Mouse (Mus musculus) lung, embryonic 14.5 days (tissue): Measurements from ENCODE around the gene Krtap4-7. TPM values are rescaled to one million over a fixed set of nuclear protein-coding genes. Genes with fewer than 3 reads are reported as not detected.

ENCODE experiments used
- ATAC-seq: fragments of 200-750 bp; cut with Nextera tagmentation; 2 replicates; pipeline ENCODE4 v1.8.0; 2017; ENCODE audit warnings: mild to moderate bottlenecking, moderate TSS enrichment, moderate library complexity; ENCODE audit not compliant: insufficient read depth
- DNase-seq: peaks from one replicate; pipeline ENCODE4 v3.0.0-alpha.2; 2015
- H3K27ac ChIP-seq: fragments of 300-500 bp; sonication (generic); 2 replicates; pipeline ENCODE4 v1.5.1; 2014; ENCODE audit warnings: low read depth, mild to moderate bottlenecking, moderate library complexity
- H3K27me3 ChIP-seq: fragments of 300-500 bp; sonication (generic); 2 replicates; pipeline ENCODE4 v1.6.1; 2014; ENCODE audit warnings: low read length, control low read depth; ENCODE audit not compliant: insufficient read depth
- H3K36me3 ChIP-seq: fragments of 300-500 bp; sonication (generic); 2 replicates; pipeline ENCODE4 v1.6.1; 2014; ENCODE audit warnings: control low read depth; ENCODE audit not compliant: insufficient read depth
- H3K4me1 ChIP-seq: fragments of 300-500 bp; sonication (generic); 2 replicates; pipeline ENCODE4 v1.6.1; 2014; ENCODE audit warnings: antibody characterized with exemption, control low read depth; ENCODE audit not compliant: insufficient read depth
- H3K4me2 ChIP-seq: fragments of 300-500 bp; sonication (generic); 2 replicates; pipeline ENCODE4 v1.6.1; 2014; ENCODE audit warnings: mild to moderate bottlenecking
- H3K4me3 ChIP-seq: fragments of 300-500 bp; sonication (generic); 2 replicates; pipeline ENCODE4 v1.5.1; 2014; ENCODE audit warnings: low read depth, low read length
- H3K9ac ChIP-seq: fragments of 300-500 bp; sonication (generic); 2 replicates; pipeline ENCODE4 v1.6.1; 2014
- H3K9me3 ChIP-seq: fragments of 300-500 bp; sonication (generic); 2 replicates; pipeline ENCODE4 v1.6.1; 2016; ENCODE audit warnings: low read depth, low read length, control low read depth
- CTCF ChIP-seq: IDR thresholded peaks from 2 replicates; pipeline ENCODE4 v1.5.1; 2016; ENCODE audit warnings: antibody characterized with exemption, low read depth
- WGBS: fragments of 180-500 bp; shearing (Covaris S2); extraction: QIAGEN DNeasy Blood & Tissue Kit; methylation state at CpG from one replicate; pipeline ENCODE4 v1.1.7; 2014; 5-methylcytosine and 5-hydroxymethylcytosine counted together
- polyA plus RNA-seq: library from polyadenylated mRNA; unstranded; fragments of >200 nt; fragmentation: Nextera tagmentation; extraction: Ambion mirVana; gene quantifications from 2 replicates; pipeline ENCODE4 v1.2.1, GENCODE M21; 2014

Gene Krtap4-7
- polyA plus RNA-seq, 1 experiment from 2014 or later, result not detected

GRCm38 (mm10) chr11:99657051-99657450 is 13.2 kb upstream of the Krtap4-7 start:
- Histone ChIP-seq H3K27ac (no peak overlapping the region), H3K4me3 (no peak overlapping the region), H3K9ac (no peak overlapping the region), H3K27me3 (no peaks in the 10 kb centered on the region), H3K4me2 (no peak overlapping the region), H3K9me3 (no peaks in the 10 kb centered on the region), H3K4me1 (no peaks in the 10 kb centered on the region), H3K36me3 (no peaks in the 10 kb centered on the region)
- 45% methylated on average over 5 of the region's 5 CpGs for WGBS
- TF ChIP-seq CTCF, result no peak
- ATAC-seq (no peak), DNase-seq (no peak)

- ATAC-seq (no peak), DNase-seq (no peak)
- TF ChIP-seq CTCF, result no peak
- 80% methylated on average over 2 of the region's 2 CpGs for WGBS
- Histone ChIP-seq H3K4me3 (no peak within 1 kb of the TSS), H3K36me3 (no peaks in the 10 kb centered on the region), H3K4me2 (no peak within 1 kb of the TSS), H3K9ac (no peak within 1 kb of the TSS), H3K4me1 (no peaks in the 10 kb centered on the region), H3K27ac (no peak within 1 kb of the TSS), H3K9me3 (no peaks in the 10 kb centered on the region), H3K27me3 (no peaks in the 10 kb centered on the region)
Measured at GRCm38 (mm10) chr11:99650136-99650535, 6.2 kb upstream of the Krtap4-7 start, which contains the start of gene Gm11555. TSS of gene Gm11555 (minus strand) at chr11:99650236.

GRCm38 (mm10) chr11:99646444-99646843 is 2.6 kb upstream of the Krtap4-7 start:
- TF ChIP-seq CTCF, result no peak

DNA sequence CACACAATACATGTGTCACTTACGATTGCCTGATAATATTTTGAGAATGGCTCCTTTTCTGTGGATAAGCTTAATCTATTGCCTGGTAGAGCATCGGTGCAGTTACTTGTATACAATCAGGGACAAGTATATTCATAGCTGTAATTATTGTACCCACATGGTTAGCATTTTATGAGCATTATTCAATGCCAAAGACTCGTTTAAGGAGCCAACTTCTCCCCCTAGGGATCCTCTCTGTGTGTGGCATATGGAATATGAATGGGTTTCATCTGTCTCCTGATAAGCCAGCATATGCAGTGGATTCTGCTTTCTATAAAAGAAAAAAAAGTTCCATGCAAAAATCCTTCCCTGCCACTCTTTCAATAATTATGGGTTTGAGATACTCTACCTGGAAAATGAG is 462 bp upstream of the Krtap4-7 start:
- TF ChIP-seq CTCF, result no peak
- Histone ChIP-seq H3K36me3 (no peaks in the 10 kb centered on the region), H3K9me3 (no peaks in the 10 kb centered on the region), H3K27me3 (no peaks in the 10 kb centered on the region), H3K4me2 (no peak overlapping the region), H3K4me1 (no peaks in the 10 kb centered on the region), H3K27ac (no peak overlapping the region), H3K9ac (no peak overlapping the region), H3K4me3 (no peak overlapping the region)
- DNase-seq, result no peak
- no peak for ATAC-seq
- WGBS, result 73% methylated on average over 3 of the region's 3 CpGs

More at GRCm38 (mm10) chr11:99646444-99646843, 2.6 kb upstream of the Krtap4-7 start:
- 84% methylated on average over 15 of the region's 15 CpGs for WGBS
- Histone ChIP-seq H3K27me3 (no peaks in the 10 kb centered on the region), H3K9me3 (no peaks in the 10 kb centered on the region), H3K9ac (no peak overlapping the region), H3K4me1 (no peaks in the 10 kb centered on the region), H3K4me3 (no peak overlapping the region), H3K36me3 (no peaks in the 10 kb centered on the region), H3K4me2 (no peak overlapping the region), H3K27ac (no peak overlapping the region)
- ATAC-seq (no peak), DNase-seq (no peak)

DNA sequence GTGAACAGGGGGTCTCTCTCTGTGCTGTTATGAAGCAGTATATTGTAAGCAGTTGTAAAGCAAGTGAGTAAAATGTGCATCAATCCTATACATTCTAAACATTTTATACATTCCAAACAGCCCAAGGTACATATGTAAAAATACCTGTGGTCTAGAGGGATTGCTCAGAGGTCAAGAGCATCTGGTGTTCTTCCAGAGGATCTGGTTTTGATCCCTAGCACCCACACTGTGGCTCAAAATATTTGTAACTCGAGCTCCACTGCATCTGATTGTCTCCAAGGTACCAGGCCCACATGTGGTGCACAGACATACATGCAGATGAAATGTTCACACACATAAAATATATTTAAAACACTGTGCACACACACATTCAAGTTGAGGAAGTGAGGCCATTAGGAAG is 3.0 kb downstream of the Krtap4-7 start:
- Histone ChIP-seq H3K9ac (no peak overlapping the region), H3K4me2 (no peak overlapping the region), H3K27me3 (no peaks in the 10 kb centered on the region), H3K4me3 (no peak overlapping the region), H3K27ac (no peak overlapping the region), H3K4me1 (no peaks in the 10 kb centered on the region), H3K36me3 (no peaks in the 10 kb centered on the region), H3K9me3 (no peaks in the 10 kb centered on the region)
- DNase-seq (no peak), ATAC-seq (no peak)
- TF ChIP-seq CTCF, result no peak
- WGBS, result 27% methylated on average over 1 of the region's 1 CpGs

GRCm38 (mm10) chr11:99637086-99637485 is 6.8 kb downstream of the Krtap4-7 start:
- DNase-seq (peak; percentile 37), ATAC-seq (no peak)
- Histone ChIP-seq H3K4me3 (no peak overlapping the region), H3K4me2 (no peak overlapping the region), H3K4me1 (no peaks in the 10 kb centered on the region), H3K36me3 (no peaks in the 10 kb centered on the region), H3K9ac (no peak overlapping the region), H3K9me3 (no peaks in the 10 kb centered on the region), H3K27ac (no peak overlapping the region), H3K27me3 (no peaks in the 10 kb centered on the region)
- TF ChIP-seq CTCF, result no peak
- WGBS, result 71% methylated on average over 1 of the region's 1 CpGs

DNA sequence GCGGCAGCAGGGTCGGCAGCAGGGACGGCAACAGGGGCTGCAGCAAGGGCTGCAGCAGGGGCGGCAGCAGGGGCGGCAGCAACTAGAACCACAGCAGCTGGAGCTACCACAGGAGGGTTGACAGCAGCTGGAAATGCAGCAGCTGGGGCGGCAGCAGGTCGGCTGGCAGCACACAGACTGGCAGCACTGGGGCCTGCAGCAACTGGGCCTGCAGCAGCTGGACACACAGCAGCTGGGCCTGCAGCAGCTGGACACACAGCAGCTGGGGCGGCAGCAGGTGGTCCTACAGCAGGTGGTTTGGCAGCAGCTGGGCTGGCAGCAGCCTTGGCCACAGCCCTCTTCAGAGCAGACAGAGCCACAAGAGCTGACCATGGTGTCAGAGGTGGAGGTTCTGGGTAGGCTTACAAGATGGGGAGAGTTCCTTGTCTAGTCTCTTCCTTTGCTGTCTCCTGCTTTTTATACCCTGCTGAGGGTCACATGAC is 9.2 kb downstream of the Krtap4-7 start, which contains the start of gene Krtap4-2:
Gene Krtap4-2, minus strand, starts transcription at position 432 of the 482 bp plus-strand sequence.
- Histone ChIP-seq H3K27me3 (no peaks in the 10 kb centered on the region), H3K9ac (no peak within 1 kb of the TSS), H3K9me3 (no peaks in the 10 kb centered on the region), H3K4me2 (no peak within 1 kb of the TSS), H3K4me3 (no peak within 1 kb of the TSS), H3K27ac (no peak within 1 kb of the TSS), H3K4me1 (no peaks in the 10 kb centered on the region), H3K36me3 (no peaks in the 10 kb centered on the region)
- ATAC-seq (no peak), DNase-seq (no peak)
- WGBS, result 41% methylated on average over 8 of the region's 8 CpGs
- no peak for TF ChIP-seq CTCF

DNA sequence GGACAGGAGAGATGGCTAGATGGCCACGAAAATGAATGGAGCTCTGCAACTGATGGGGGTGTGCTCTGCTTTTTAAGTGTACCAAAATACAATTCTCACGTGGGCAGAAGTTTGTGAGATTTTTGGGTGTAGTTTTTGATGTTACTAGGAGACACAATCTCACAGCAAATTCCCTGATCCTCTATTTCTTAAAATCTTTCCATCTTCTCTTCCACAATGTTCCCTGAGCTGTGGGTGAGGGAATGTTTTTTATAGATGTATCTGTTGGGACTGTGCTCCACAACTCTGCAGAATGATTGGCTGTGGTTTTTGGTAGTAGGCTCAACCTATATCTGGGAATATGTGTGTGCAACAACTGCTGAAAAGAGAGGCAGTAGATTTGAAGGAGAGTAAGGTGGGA is 10.6 kb downstream of the Krtap4-7 start:
- no peak overlapping the region for H3K4me3 ChIP-seq
- no peak overlapping the region for H3K4me2 ChIP-seq
- H3K9me3 ChIP-seq, result no peaks in the 10 kb centered on the region
- H3K4me1 ChIP-seq, result no peaks in the 10 kb centered on the region
- no peak for ATAC-seq
- no peak overlapping the region for H3K9ac ChIP-seq
- H3K36me3 ChIP-seq, result no peaks in the 10 kb centered on the region
- 69% methylated on average over 2 of the region's 2 CpGs for WGBS
- no peaks in the 10 kb centered on the region for H3K27me3 ChIP-seq
- TF ChIP-seq CTCF, result no peak
- no peak for DNase-seq
- H3K27ac ChIP-seq, result no peak overlapping the region
